Mouse (Mus musculus) stomach, embryonic 16.5 days (tissue): ENCODE results near the gene Ankar. TPM values are rescaled to one million over a fixed set of nuclear protein-coding genes. Genes with fewer than 3 reads are reported as not detected.

Experiments used
- polyA plus RNA-seq: library from polyadenylated mRNA; unstranded; fragments of >200 nt; fragmentation: Nextera tagmentation; extraction: Ambion mirVana; gene quantifications from 2 replicates; pipeline ENCODE4 v1.2.1, GENCODE M21; 2015

The Ankar gene
- polyA plus RNA-seq, 1 experiment from 2014 or later, result not detected

Other genes starting within 250 kb of the Ankar start
- 0.14 TPM in 2 replicates for gene March4, start 163.6 kb downstream of the Ankar start, polyA plus RNA-seq
- 18.1 and 20.5 TPM in 2 replicates for gene Smarcal1, start 117.3 kb downstream of the Ankar start, polyA plus RNA-seq
- 1,425 and 1,770 TPM in 2 replicates for gene Rpl37a, start 10.7 kb upstream of the Ankar start, polyA plus RNA-seq
- 375 and 392 TPM in 2 replicates for gene Igfbp2, start 123.9 kb upstream of the Ankar start, polyA plus RNA-seq
- 122 and 123 TPM in 2 replicates for gene Igfbp5, start 174.3 kb upstream of the Ankar start, polyA plus RNA-seq